Mouse (Mus musculus) cerebellum, adult 18-20 months (tissue): Measurements from ENCODE around the gene Atf5.
A peak's percentile ranks its signal among the peaks of the same experiment; 100 is the strongest.

ENCODE experiments used
- DNase-seq, 2 experiments: peaks; one replicate each; pipeline ENCODE4 v3.0.0; 2021

The Atf5 gene

GRCm38 (mm10) chr7:44849416-44850111 lies 33.1 kb upstream of the Atf5 start:
- DNase-seq = peak; percentile 91 to 92

GRCm38 (mm10) chr7:44848561-44849415 lies 32.3 kb upstream of the Atf5 start, which contains the start of the genes Akt1s1 and Tbc1d17:
TSS of gene Akt1s1 (plus strand) at chr7:44848991.
TSS of gene Tbc1d17 (minus strand) at chr7:44849079.
- peak; percentile 99 for DNase-seq

GRCm38 (mm10) chr7:44847772-44848171 lies 31.3 kb upstream of the Atf5 start:
- DNase-seq = peak in 1 of 2 experiments; percentile 43

- DNase-seq = peak; percentile 27 to 40
Measured at GRCm38 (mm10) chr7:44846804-44847203, 30.3 kb upstream of the Atf5 start.

GRCm38 (mm10) chr7:44845006-44845405 lies 28.5 kb upstream of the Atf5 start:
- no peak for DNase-seq

GRCm38 (mm10) chr7:44841825-44842463 lies 25.5 kb upstream of the Atf5 start:
- DNase-seq = no peak

- DNase-seq = no peak
Measured at GRCm38 (mm10) chr7:44840426-44840825, 24.0 kb upstream of the Atf5 start.

- DNase-seq = peak in 1 of 2 experiments; percentile 42
Measured at GRCm38 (mm10) chr7:44839491-44840191, 23.2 kb upstream of the Atf5 start.

GRCm38 (mm10) chr7:44839171-44839490 lies 22.7 kb upstream of the Atf5 start:
- no peak for DNase-seq

- DNase-seq = no peak
Measured at GRCm38 (mm10) chr7:44838073-44838472, 21.6 kb upstream of the Atf5 start.

GRCm38 (mm10) chr7:44836423-44837053 lies 20.1 kb upstream of the Atf5 start:
- no peak for DNase-seq

GRCm38 (mm10) chr7:44836016-44836404 lies 19.6 kb upstream of the Atf5 start:
- DNase-seq = no peak

- no peak for DNase-seq
Measured at GRCm38 (mm10) chr7:44835373-44836015, 19.0 kb upstream of the Atf5 start.

- DNase-seq = no peak
Measured at GRCm38 (mm10) chr7:44832763-44833162, 16.3 kb upstream of the Atf5 start.

GRCm38 (mm10) chr7:44828706-44829105 lies 12.2 kb upstream of the Atf5 start:
- no peak for DNase-seq

GRCm38 (mm10) chr7:44826771-44827170 lies 10.3 kb upstream of the Atf5 start:
- no peak for DNase-seq

- DNase-seq = peak; percentile 86 to 87
Measured at GRCm38 (mm10) chr7:44824872-44825271, 8.4 kb upstream of the Atf5 start.

GRCm38 (mm10) chr7:44823409-44823808 lies 7.0 kb upstream of the Atf5 start:
- DNase-seq = no peak

- no peak for DNase-seq
Measured at GRCm38 (mm10) chr7:44821666-44822448, 5.4 kb upstream of the Atf5 start.

- DNase-seq = no peak
Measured at GRCm38 (mm10) chr7:44820525-44820924, 4.1 kb upstream of the Atf5 start.

- DNase-seq = peak in 1 of 2 experiments; percentile 14
Measured at GRCm38 (mm10) chr7:44819863-44820262, 3.4 kb upstream of the Atf5 start.
